Mouse (Mus musculus) gastrocnemius, adult 2 months (tissue): Measurements from ENCODE around the gene Mast4. TPM values are rescaled to one million over a fixed set of nuclear protein-coding genes. Genes with fewer than 3 reads are reported as not detected.

Experiments used
- DNase-seq: peaks from one replicate; pipeline ENCODE4 v3.0.0; 2022
- H3K27ac ChIP-seq: fragments of 200-600 bp; 2 replicates; pipeline ENCODE4 v1.8.1; 2022; ENCODE audit warnings: mild to moderate bottlenecking
- H3K4me3 ChIP-seq: fragments of 200-600 bp; 2 replicates; pipeline ENCODE4 v1.8.1; 2022; ENCODE audit warnings: mild to moderate bottlenecking, moderate library complexity
- CTCF ChIP-seq: fragments of 200-600 bp; IDR thresholded peaks from 2 replicates; pipeline ENCODE4 v1.8.1; 2022; ENCODE audit warnings: antibody characterized with exemption, mild to moderate bottlenecking, moderate library complexity
- intact Hi-C: fragments of 180-260 bp; cut with DNase I; formaldehyde crosslinking; loops from one replicate; pipeline ENCODE4 v1.15.1; 2025
- total RNA-seq, 2 experiments: library from RNA; stranded (reverse); gene quantifications; 2 replicates each; pipeline ENCODE4 v1.2.3; 2021

Gene Mast4
- total RNA-seq, 2 experiments from 2014 or later: 47.2 to 49.9 TPM

DNA sequence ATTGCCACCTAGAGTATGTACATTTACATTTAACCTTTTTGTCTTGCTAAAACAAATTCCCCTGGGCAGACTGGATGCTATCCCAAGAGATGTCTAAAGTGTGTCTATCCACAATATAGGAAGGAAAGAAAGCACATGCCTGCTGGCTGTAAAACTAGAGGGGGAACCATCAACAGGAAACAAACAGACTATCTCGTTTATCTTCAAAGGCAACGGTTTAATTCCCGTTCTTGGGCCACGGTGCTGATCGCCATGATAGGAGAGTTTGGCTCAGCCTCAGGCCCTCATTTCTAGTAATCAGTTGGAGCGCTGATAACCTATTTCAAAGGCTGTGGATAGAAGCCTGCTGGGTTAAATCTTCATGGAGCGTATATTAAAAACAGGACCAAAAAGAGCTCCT is 567.2 kb downstream of the Mast4 start:
- intact Hi-C loops: no loop called here
- TF ChIP-seq CTCF: no peak
- no peak overlapping the region for H3K27ac ChIP-seq
- H3K4me3 ChIP-seq: no peak overlapping the region
- DNase-seq: no peak

DNA sequence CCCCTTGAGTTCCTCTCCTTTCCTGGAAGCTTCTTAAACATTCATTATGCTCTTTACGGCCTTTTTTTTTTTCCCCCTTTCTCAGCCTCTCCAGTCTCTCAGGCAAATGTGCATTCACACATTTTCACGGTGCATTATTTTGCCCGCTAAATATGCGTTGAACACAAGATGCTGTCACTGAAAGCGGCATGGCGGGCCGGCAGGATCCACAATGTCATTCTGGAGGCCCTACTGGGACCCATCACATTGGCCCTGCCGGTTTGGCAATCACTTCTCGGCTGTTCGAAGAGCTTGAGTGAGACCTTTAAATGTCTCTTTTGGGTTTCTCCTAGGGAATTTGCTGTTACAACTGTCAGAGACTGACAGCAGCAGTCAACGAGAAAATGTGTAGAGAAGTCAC is 569.1 kb downstream of the Mast4 start:
- no peak overlapping the region for H3K27ac ChIP-seq
- TF ChIP-seq CTCF: no peak
- DNase-seq: no peak
- no peak overlapping the region for H3K4me3 ChIP-seq
- intact Hi-C loops: no loop called here

DNA sequence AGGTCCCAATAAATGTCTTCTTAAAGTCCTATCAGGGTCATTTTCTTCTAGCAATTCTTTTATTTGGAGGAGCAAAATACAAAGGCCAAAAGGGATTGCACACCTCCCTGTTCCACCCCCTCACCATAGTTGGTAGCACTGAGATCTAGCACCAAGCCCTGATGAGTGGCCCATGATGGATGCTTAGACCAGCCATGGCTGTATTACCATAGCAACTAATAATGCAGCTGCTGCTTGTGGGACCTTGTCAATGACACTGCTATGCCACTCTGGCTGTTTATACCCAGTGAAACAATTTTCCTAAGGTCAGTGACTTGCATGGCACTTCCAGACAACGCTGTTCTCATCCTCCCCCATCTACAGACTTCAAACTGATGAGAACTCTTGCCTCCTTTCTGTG is 570.1 kb downstream of the Mast4 start:
- H3K27ac ChIP-seq: no peak overlapping the region
- intact Hi-C loops: no loop called here
- DNase-seq: no peak
- TF ChIP-seq CTCF: no peak
- no peak overlapping the region for H3K4me3 ChIP-seq

DNA sequence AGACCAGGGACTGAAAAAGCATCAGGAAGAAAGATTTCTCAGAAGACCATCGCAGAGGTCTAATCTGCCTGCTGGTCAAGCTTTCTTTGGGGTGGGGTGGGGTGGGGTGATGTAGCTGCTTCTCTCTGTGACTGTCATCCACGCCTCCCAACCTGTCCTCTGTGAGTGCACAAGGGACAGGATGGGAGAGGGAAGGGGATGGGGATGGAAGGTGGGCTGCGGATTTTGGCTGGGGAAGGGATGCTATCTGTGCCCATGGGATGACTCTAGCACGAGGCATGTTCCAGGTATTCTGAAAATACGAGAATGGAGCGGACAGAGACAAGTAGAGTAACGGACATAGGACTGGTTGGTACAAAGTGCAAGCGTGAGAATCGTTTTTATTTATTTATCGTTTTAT is 572.1 kb downstream of the Mast4 start:
- H3K27ac ChIP-seq: no peak overlapping the region
- no peak overlapping the region for H3K4me3 ChIP-seq
- TF ChIP-seq CTCF: no peak
- intact Hi-C loops: no loop called here
- no peak for DNase-seq

DNA sequence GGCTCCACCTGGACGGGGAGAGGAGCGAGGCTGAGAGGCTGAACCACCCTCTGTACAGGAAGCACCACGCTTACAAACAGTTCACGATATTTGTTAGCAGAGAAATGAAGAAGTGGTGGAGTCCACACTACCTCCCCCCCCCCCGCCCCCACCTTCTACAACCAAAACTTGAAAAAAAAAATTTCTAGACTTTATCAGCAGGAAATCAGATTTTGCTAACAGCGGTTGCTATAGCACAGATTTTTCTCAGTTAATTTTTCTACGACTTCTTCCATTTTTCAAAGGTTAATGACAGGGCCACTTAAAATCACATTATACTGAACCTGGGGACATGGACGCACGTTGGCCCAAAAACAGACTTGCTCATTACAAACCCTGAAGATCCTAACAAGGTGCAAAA is 572.9 kb downstream of the Mast4 start:
- Histone ChIP-seq H3K4me3 (no peak overlapping the region), H3K27ac (no peak overlapping the region)
- TF ChIP-seq CTCF: no peak
- intact Hi-C loops: no loop called here
- no peak for DNase-seq

DNA sequence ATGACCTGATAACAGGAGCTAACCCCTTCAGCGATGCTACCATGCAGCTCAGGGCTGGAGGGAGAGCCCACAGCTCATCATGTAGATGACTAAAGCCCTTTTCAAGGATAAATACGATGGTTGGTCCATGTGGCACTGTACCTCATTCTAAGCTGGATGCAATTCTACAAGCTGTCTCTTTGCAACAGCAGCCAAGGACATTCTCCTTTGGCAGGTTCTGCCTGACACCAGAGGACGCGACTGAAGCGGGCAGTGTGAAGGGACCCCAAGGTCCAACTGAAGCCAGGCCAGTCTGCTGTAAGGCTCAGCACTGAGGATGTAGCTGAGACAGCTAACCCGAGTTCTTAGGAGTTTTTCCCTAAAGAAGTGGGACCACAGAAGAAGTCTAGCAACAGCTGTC is 576.3 kb downstream of the Mast4 start:
- DNase-seq: no peak
- H3K4me3 ChIP-seq: no peak overlapping the region
- intact Hi-C loops: no loop called here
- TF ChIP-seq CTCF: no peak
- H3K27ac ChIP-seq: no peak overlapping the region

DNA sequence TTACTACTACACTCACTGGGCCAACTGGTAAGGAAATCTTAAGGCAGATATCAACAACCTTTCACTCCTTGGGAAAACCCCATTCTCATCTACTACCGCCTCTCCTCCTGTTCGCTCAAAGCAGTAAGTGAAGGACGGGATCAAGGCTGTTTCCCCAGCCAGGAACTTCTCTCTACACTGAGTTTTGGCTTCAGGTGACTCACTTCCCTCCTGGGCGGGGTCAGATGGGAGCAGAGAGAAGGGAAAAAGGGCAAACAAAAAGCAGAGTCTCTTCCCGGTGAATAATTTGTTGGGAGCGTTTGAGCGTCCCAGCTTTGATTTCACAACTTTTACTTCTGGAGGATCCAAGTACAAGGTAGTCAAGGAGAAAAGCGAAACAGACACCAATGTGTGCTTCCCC is 578.2 kb downstream of the Mast4 start:
- intact Hi-C loops: no loop called here
- no peak for DNase-seq
- Histone ChIP-seq H3K4me3 (no peak overlapping the region), H3K27ac (no peak overlapping the region)
- TF ChIP-seq CTCF: no peak

DNA sequence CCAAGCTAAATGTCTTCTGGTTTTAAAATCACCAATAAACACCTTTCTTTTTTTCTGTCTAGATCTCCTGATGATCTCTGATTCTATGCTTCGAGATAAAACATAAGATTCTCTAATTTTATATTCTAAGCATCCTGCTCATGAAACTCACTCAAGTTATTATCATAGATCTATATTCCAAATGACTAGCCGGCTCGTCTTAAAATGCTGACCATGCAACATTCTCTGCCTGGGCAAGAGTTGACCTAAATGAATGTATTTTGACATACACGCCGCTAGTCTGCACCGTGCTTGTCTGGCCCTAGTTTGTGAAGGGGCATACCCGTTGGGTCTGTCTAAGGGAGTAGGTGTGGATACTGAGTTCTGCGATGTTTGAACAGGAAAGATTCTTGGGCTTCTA is 579.2 kb downstream of the Mast4 start:
- intact Hi-C loops: no loop called here
- no peak for TF ChIP-seq CTCF
- Histone ChIP-seq H3K27ac (no peak overlapping the region), H3K4me3 (no peak overlapping the region)
- no peak for DNase-seq

DNA sequence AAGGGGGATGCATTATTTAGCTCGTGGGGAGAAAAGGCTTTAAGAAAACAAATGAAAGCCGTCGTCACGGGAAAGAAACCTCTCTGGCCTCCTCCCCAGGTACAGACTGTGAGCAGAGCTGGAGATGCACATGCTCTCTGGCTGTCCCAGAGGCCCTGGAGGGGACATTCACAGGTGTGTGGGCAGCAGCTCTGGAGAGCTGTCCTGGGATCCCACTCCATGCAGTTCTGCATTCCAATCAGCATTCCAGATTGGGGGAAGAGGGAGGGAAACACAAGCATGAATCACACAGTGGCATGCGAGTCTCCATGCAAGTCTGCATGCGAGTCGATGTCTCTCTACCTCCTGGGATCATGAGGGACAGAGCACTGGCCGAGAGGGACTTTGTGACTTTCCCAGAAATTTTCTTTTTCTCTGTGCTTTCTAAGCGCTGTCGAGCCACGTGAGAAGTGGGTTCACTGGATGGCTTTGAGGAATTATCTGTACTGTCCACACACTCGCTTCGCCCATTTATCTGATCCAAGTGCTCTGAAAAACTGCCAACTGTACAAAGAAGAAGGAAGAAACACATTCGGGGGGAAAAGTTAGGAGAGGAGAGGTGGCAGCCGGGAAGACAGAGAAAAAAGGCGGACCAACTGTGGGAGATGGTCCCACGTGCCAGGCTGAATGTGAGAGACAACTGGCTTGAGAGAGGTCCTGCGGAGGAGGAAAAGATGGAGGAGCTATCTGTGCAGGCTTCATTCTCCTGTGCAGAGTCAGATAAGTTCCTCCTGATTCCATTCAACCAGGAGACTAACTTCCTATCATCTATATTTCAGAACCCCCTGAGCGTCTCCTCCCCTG is 580.4 kb downstream of the Mast4 start:
- TF ChIP-seq CTCF: no peak
- no peak overlapping the region for H3K27ac ChIP-seq
- DNase-seq: no peak
- intact Hi-C loops: no loop called here
- no peak overlapping the region for H3K4me3 ChIP-seq

DNA sequence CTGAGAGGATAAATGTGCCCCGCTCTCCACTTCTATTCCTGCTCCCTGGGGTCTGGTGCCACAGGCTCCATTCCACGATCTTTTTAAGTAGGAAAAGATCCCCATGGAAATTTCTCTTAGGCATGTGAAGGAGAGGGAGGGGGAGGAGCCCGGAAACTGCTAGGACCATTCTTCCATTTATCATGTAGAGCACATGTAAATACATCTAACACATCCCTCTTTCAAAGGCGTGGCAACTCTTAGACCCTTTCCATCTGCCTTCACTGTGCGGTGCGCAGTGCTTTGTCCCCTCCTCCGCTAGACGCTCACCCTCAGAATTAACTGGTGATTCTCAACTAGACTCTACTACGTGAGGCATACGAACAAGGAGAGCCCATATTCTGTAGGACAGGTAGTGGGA is 584.4 kb downstream of the Mast4 start:
- no peak for DNase-seq
- no peak for TF ChIP-seq CTCF
- no peak overlapping the region for H3K4me3 ChIP-seq
- intact Hi-C loops: no loop called here
- no peak overlapping the region for H3K27ac ChIP-seq

DNA sequence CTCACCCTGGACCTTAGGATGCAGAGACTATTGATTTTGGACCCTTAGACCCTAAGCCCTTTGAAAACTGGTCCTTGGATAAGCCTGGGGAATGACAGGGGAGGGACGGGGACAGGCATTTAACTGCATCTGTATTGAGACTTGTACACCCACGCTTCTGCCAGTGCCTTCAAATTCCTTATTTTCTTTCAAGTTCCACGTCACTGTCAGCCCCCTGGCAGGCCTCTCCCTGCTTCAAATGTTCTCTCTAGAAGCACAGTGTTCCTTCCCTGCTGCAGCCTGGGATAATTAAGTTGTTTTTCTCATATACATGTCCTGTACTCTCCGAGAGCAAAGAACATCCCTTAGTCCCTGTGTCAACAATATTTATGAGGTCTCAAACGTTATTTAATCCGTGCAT is 585.1 kb downstream of the Mast4 start:
- Histone ChIP-seq H3K27ac (no peak overlapping the region), H3K4me3 (no peak overlapping the region)
- TF ChIP-seq CTCF: no peak
- no peak for DNase-seq
- intact Hi-C loops: no loop called here

DNA sequence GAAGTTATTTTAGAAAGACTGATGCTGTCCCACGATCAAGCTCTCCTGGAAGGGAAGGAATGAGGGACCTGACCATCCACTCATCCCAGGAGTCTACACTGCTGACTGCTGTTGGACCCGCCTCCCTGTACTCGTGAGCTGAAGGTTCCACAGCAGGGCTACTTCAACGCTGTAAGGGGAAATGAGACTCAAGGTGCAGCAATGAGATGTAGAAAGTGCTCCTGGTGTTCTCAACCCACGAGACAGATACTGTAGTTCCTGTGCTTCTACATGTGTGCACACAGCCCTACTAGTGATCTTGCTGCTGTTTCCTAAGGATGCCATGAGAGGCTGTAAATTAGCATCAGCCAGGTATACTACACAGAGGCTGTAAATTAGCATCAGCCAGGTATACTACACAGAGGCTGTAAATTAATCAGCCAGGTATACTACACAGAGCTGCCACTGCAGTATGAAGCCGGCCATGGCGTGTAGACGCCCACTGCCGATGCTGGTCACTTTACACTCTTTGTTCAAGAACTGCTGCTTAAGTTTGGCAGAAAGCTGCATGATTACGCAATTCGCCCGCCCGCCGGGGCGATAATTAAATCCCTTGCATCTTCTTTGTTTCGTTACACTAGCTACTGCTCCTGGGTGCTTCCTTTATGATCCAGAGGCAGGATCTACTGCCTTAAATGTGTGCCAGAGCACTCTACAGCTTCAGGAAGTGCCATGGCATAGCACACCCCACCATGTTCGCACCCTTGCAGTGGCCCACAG is 587.3 kb downstream of the Mast4 start:
- peak; percentile 32 for DNase-seq
- no peak overlapping the region for H3K4me3 ChIP-seq
- TF ChIP-seq CTCF: no peak
- intact Hi-C loops: no loop called here
- no peak overlapping the region for H3K27ac ChIP-seq

DNA sequence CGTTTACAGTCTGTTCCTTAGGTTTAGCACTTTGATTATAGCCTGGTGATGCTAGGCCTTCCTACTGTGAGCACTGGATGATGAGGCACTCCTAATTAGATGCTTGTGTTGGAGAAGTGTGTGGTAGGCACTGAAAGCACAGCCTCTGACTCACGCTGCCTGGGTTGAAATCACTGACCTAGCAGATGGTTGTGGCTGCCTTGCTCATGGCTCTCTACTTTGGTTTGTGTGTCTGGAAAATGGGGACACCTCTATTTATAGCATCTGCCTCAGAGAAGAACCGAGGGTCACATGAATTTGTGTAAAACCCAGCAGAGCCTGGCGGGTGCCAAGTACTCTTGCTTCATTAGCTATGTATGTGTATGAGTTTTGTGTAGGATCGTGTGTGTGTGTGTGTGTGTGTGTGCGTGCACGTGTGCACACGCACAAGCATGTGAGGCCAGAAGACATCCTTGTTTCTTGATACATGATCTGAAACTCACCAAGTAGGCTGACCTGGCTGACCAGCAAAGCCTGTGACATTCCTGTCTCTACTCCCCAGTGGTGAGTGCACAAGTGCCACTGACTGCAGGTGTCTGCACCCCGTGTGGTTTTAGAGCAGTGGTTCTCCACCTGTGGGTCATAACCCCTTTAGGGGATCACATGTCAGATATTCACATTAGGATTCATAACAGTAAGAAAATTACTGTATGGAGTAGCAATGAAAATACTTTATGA is 588.5 kb downstream of the Mast4 start:
- Histone ChIP-seq H3K4me3 (no peak overlapping the region), H3K27ac (peak overlapping the region; percentile 48)
- no peak for TF ChIP-seq CTCF
- intact Hi-C loops: no loop called here
- no peak for DNase-seq
